Mouse (Mus musculus) liver, embryonic 11.5 days (tissue): Measurements from ENCODE around the gene Sgpl1. TPM values are rescaled to one million over a fixed set of nuclear protein-coding genes. Genes with fewer than 3 reads are reported as not detected.

Experiments used
- ATAC-seq: fragments of 200-750 bp; cut with Nextera tagmentation; replicated peaks from 2 replicates; pipeline ENCODE4 v1.8.0; 2017; ENCODE audit warnings: moderate number of reproducible peaks, mild to moderate bottlenecking, moderate TSS enrichment, moderate library complexity; ENCODE audit not compliant: low FRiP score
- DNase-seq: peaks from one replicate; pipeline ENCODE4 v3.0.0-alpha.2; 2017; ENCODE audit warnings: low spot score
- H3K27ac ChIP-seq: fragments of 300-500 bp; sonication (generic); 2 replicates; pipeline ENCODE4 v1.5.1; 2014; ENCODE audit warnings: mild to moderate bottlenecking, low read depth, low read length, control low read depth
- H3K27me3 ChIP-seq: fragments of 300-500 bp; sonication (generic); replicated peaks from 2 replicates; pipeline ENCODE4 v1.6.1; 2014; ENCODE audit warnings: low read length, mixed read lengths; ENCODE audit not compliant: control insufficient read depth, insufficient read depth
- H3K36me3 ChIP-seq: fragments of 300-500 bp; sonication (generic); 2 replicates; pipeline ENCODE4 v1.6.1; 2014; ENCODE audit warnings: mild to moderate bottlenecking, low read length, moderate library complexity, mixed read lengths; ENCODE audit not compliant: control insufficient read depth, insufficient read depth
- H3K4me1 ChIP-seq: fragments of 300-500 bp; sonication (generic); replicated peaks from 2 replicates; pipeline ENCODE4 v1.6.1; 2014; ENCODE audit warnings: low read length, mixed read lengths; ENCODE audit not compliant: control insufficient read depth, insufficient read depth
- H3K4me2 ChIP-seq: fragments of 300-500 bp; sonication (generic); 2 replicates; pipeline ENCODE4 v1.6.1; 2014; ENCODE audit warnings: mild to moderate bottlenecking, control low read depth, moderate library complexity
- H3K4me3 ChIP-seq: fragments of 300-500 bp; sonication (generic); 2 replicates; pipeline ENCODE4 v1.5.1; 2014; ENCODE audit warnings: low read depth, low read length, control low read depth
- H3K9ac ChIP-seq: fragments of 300-500 bp; sonication (generic); 2 replicates; pipeline ENCODE4 v1.6.1; 2014; ENCODE audit warnings: low read depth, low read length, control low read depth
- H3K9me3 ChIP-seq: fragments of 300-500 bp; sonication (generic); 2 replicates; pipeline ENCODE4 v1.6.1; 2016; ENCODE audit warnings: low read length, inconsistent platforms, mixed read lengths; ENCODE audit not compliant: control insufficient read depth
- WGBS: fragments of 180-500 bp; shearing (Covaris S2); extraction: QIAGEN DNeasy Blood & Tissue Kit; methylation state at CpG from one replicate; pipeline ENCODE4 v1.1.7; 2014; 5-methylcytosine and 5-hydroxymethylcytosine counted together
- polyA plus RNA-seq: library from polyadenylated mRNA; unstranded; fragments of >200 nt; fragmentation: Nextera tagmentation; extraction: Ambion mirVana; gene quantifications from 2 replicates; pipeline ENCODE4 v1.2.1, GENCODE M21; 2014

Sgpl1 gene
- polyA plus RNA-seq, 1 experiment from 2014 or later: 32.1 TPM

- Histone ChIP-seq H3K9ac (peak overlapping the region; percentile 78), H3K4me1 (peaks cover 24% of the 10 kb centered on the region), H3K36me3 (no peaks in the 10 kb centered on the region), H3K9me3 (no peaks in the 10 kb centered on the region), H3K27me3 (no peaks in the 10 kb centered on the region), H3K27ac (peak overlapping the region; percentile 83), H3K4me2 (peak overlapping the region; percentile 99), H3K4me3 (peak overlapping the region; percentile 89)
- no peak for DNase-seq
- ATAC-seq: peak; percentile 42
- WGBS: under 1% methylated on average over 14 of the region's 14 CpGs
Observed at GRCm38 (mm10) chr10:61146807-61147156, 721 bp downstream of the Sgpl1 start.

GRCm38 (mm10) chr10:61146119-61146806 lies 1.2 kb downstream of the Sgpl1 start:
- WGBS: under 1% methylated on average over 49 of the region's 53 CpGs
- peak overlapping the region; percentile 83 for H3K27ac ChIP-seq
- H3K4me1 ChIP-seq: peaks cover 24% of the 10 kb centered on the region

GRCm38 (mm10) chr10:61145766-61146118 lies 1.8 kb downstream of the Sgpl1 start:
- Histone ChIP-seq H3K9ac (peak overlapping the region; percentile 78), H3K36me3 (no peaks in the 10 kb centered on the region), H3K4me1 (peaks cover 19% of the 10 kb centered on the region), H3K4me2 (peak overlapping the region; percentile 99), H3K9me3 (no peaks in the 10 kb centered on the region), H3K4me3 (peak overlapping the region; percentile 89), H3K27me3 (no peaks in the 10 kb centered on the region), H3K27ac (peak overlapping the region; percentile 83; the same call in 1 of the 2 replicates)
- 6% methylated on average over 3 of the region's 3 CpGs for WGBS
- DNase-seq: no peak
- no peak for ATAC-seq

More at GRCm38 (mm10) chr10:61146119-61146806, 1.2 kb downstream of the Sgpl1 start:
- Histone ChIP-seq H3K4me2 (peak overlapping the region; percentile 99), H3K9ac (peak overlapping the region; percentile 78), H3K36me3 (no peaks in the 10 kb centered on the region), H3K4me3 (peak overlapping the region; percentile 89), H3K27me3 (no peaks in the 10 kb centered on the region), H3K9me3 (no peaks in the 10 kb centered on the region)
- ATAC-seq: peak; percentile 22
- DNase-seq: peak; percentile 69

- Histone ChIP-seq H3K27me3 (no peaks in the 10 kb centered on the region), H3K36me3 (no peaks in the 10 kb centered on the region; the same call in 1 of the 2 replicates), H3K9me3 (no peaks in the 10 kb centered on the region), H3K9ac (no peak overlapping the region), H3K4me2 (no peak overlapping the region), H3K4me3 (no peak overlapping the region), H3K27ac (no peak overlapping the region), H3K4me1 (peaks cover 13% of the 10 kb centered on the region)
- DNase-seq (no peak), ATAC-seq (no peak)
- 84% methylated on average over 2 of the region's 2 CpGs for WGBS
Observed at GRCm38 (mm10) chr10:61143343-61143742, 4.2 kb downstream of the Sgpl1 start.

GRCm38 (mm10) chr10:61137567-61137966 lies 9.9 kb downstream of the Sgpl1 start:
- ATAC-seq (no peak), DNase-seq (no peak)
- Histone ChIP-seq H3K36me3 (no peaks in the 10 kb centered on the region; the same call in 1 of the 2 replicates), H3K9ac (no peak overlapping the region), H3K27ac (no peak overlapping the region), H3K4me2 (no peak overlapping the region), H3K9me3 (no peaks in the 10 kb centered on the region), H3K4me1 (0 out of 2 replicates have a peak, but pooled peaks cover 2% of the 10 kb centered on the region), H3K4me3 (no peak overlapping the region), H3K27me3 (no peaks in the 10 kb centered on the region)
- 55% methylated on average over 1 of the region's 1 CpGs for WGBS

GRCm38 (mm10) chr10:61135226-61135839 lies 12.2 kb downstream of the Sgpl1 start:
- no peak overlapping the region for H3K27ac ChIP-seq
- no peak for DNase-seq

GRCm38 (mm10) chr10:61134041-61134440 lies 13.5 kb downstream of the Sgpl1 start:
- no peak overlapping the region for H3K9ac ChIP-seq
- H3K27me3 ChIP-seq: no peaks in the 10 kb centered on the region
- WGBS: 71% methylated on average over 4 of the region's 4 CpGs
- no peaks in the 10 kb centered on the region for H3K36me3 ChIP-seq
- H3K9me3 ChIP-seq: no peaks in the 10 kb centered on the region
- DNase-seq: no peak
- no peak overlapping the region for H3K27ac ChIP-seq
- no peak overlapping the region for H3K4me3 ChIP-seq
- 0 out of 2 replicates have a peak, but pooled peaks cover 4% of the 10 kb centered on the region for H3K4me1 ChIP-seq
- ATAC-seq: no peak
- H3K4me2 ChIP-seq: no peak overlapping the region

More at GRCm38 (mm10) chr10:61135226-61135839, 12.2 kb downstream of the Sgpl1 start:
- 39% methylated on average over 3 of the region's 3 CpGs for WGBS
- Histone ChIP-seq H3K4me3 (no peak overlapping the region), H3K27me3 (no peaks in the 10 kb centered on the region), H3K36me3 (no peaks in the 10 kb centered on the region; the same call in 1 of the 2 replicates), H3K4me2 (no peak overlapping the region), H3K4me1 (0 out of 2 replicates have a peak, but pooled peaks cover 2% of the 10 kb centered on the region), H3K9me3 (no peaks in the 10 kb centered on the region), H3K9ac (no peak overlapping the region)
- no peak for ATAC-seq

GRCm38 (mm10) chr10:61130959-61131358 lies 16.5 kb downstream of the Sgpl1 start:
- Histone ChIP-seq H3K27ac (no peak overlapping the region), H3K4me2 (no peak overlapping the region), H3K36me3 (no peaks in the 10 kb centered on the region), H3K4me1 (0 out of 2 replicates have a peak, but pooled peaks cover 5% of the 10 kb centered on the region), H3K9ac (no peak overlapping the region), H3K4me3 (no peak overlapping the region), H3K27me3 (no peaks in the 10 kb centered on the region), H3K9me3 (no peaks in the 10 kb centered on the region)
- ATAC-seq: no peak
- WGBS: 81% methylated on average over 3 of the region's 3 CpGs
- no peak for DNase-seq
